Mouse (Mus musculus): ENCODE results near the gene Ankrd13a. TPM values are rescaled to one million over a fixed set of nuclear protein-coding genes. Genes with fewer than 3 reads are reported as not detected.

The Ankrd13a gene
- polyA plus RNA-seq, 1 experiment from 2014 or later: 38.3 TPM

DNA sequence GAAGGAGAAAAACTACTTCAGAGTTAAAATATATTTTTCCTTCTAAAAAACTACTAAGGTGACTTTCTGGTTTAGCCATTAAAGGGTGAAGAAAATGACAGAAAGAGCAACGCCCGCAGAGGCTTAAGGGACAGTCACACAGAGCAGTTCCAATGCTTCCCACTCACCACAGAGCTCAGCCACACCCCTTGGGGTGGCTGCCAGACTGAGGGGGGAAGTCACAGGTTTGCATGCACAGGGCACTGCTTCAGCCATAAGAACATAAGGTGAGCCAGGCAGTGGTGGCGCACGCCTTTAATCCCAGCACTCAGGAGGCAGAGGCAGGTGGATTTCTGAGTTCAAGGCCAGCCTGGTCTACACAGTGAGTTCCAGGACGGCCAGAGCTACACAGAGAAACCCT, 28.9 kb upstream of the Ankrd13a start:
- Histone ChIP-seq H3K9me3 (no peaks in the 10 kb centered on the region), H3K27me3 (ENCODE audit: poor library complexity, severe bottlenecking) (no peaks in the 10 kb centered on the region), H3K4me1 (no peaks in the 10 kb centered on the region), H3K27ac (no peak overlapping the region), H3K36me3 (replicated peaks) (peaks cover 88% of the 10 kb centered on the region), H3K4me3 (no peak overlapping the region)
- DNase-seq (ENCODE audit: extremely low spot score, low spot score): no peak
- 91% methylated on average over 5 of the region's 5 CpGs for WGBS

DNA sequence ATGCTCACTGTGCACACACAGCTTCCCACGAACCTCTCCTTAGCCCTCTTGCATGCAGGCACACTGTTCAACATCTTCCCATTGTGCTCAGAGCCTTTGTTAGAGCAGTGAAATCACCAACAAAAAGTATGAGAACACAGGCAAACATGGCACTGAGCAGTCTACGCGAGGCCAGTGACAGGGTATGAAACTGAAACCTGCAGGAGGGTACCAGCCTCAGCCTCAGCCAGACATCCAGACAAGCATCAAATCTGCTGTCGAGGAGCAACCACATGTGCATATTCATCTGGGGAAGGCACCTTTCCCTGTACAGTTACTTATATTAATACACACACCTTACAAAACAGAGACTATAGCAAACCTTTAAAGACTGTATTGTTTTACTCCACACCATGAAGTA, 27.6 kb upstream of the Ankrd13a start:
- H3K4me3 ChIP-seq: no peak overlapping the region
- H3K36me3 ChIP-seq (replicated peaks): peaks cover 85% of the 10 kb centered on the region
- no peaks in the 10 kb centered on the region for H3K27me3 ChIP-seq (ENCODE audit: poor library complexity, severe bottlenecking)
- no peak for DNase-seq (ENCODE audit: extremely low spot score, low spot score)
- H3K27ac ChIP-seq: no peak overlapping the region
- H3K9me3 ChIP-seq: no peaks in the 10 kb centered on the region
- 95% methylated on average over 4 of the region's 4 CpGs for WGBS
- no peaks in the 10 kb centered on the region for H3K4me1 ChIP-seq

DNA sequence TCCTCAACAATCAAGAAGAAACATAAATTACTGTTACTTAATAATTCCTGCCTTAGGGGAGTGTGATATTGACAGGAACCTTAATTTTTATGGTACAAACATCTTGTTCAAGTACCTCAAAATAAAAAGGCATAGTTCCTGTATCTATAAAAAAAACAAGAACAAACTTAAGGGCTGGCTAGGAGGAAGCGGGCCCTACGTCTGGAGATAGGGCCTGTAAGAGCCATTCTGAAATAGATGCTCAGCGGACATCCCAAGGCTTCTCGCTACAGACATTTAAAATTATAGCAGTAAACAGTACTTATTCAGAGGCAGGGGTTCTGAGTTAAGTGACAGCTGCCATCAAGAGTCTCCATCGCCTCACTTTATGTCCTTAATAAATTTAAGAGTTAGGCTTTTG, 27.0 kb upstream of the Ankrd13a start:
- H3K9me3 ChIP-seq: no peaks in the 10 kb centered on the region
- no peaks in the 10 kb centered on the region for H3K27me3 ChIP-seq (ENCODE audit: poor library complexity, severe bottlenecking)
- WGBS: 93% methylated on average over 5 of the region's 5 CpGs
- H3K27ac ChIP-seq: no peak overlapping the region
- no peak for DNase-seq (ENCODE audit: extremely low spot score, low spot score)
- H3K36me3 ChIP-seq (replicated peaks): peaks cover 85% of the 10 kb centered on the region
- H3K4me1 ChIP-seq: no peaks in the 10 kb centered on the region
- H3K4me3 ChIP-seq: no peak overlapping the region

DNA sequence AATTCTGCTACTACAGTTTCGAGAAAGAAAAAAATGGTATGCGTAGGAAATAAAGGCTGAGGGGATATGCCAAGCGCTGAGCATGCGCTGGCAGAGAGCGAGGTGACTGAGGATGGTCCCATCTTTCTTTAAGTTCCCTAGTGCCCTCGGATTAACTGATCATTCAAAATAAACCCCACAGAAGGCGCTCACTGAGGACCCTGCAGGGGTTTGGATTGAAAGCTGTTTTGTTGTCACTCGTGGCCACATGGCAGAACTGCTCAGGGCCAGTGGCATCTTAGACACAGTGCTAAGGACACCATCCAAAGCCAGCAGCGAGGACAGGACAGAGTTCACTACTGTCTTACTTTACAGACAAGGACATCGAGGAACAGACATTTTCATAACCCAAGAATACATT, 24.2 kb upstream of the Ankrd13a start:
- no peak overlapping the region for H3K27ac ChIP-seq
- no peaks in the 10 kb centered on the region for H3K4me1 ChIP-seq
- no peaks in the 10 kb centered on the region for H3K27me3 ChIP-seq (ENCODE audit: poor library complexity, severe bottlenecking)
- no peak overlapping the region for H3K4me3 ChIP-seq
- H3K9me3 ChIP-seq: no peaks in the 10 kb centered on the region
- H3K36me3 ChIP-seq (replicated peaks): peaks cover 85% of the 10 kb centered on the region
- 84% methylated on average over 10 of the region's 10 CpGs for WGBS
- no peak for DNase-seq (ENCODE audit: extremely low spot score, low spot score)

DNA sequence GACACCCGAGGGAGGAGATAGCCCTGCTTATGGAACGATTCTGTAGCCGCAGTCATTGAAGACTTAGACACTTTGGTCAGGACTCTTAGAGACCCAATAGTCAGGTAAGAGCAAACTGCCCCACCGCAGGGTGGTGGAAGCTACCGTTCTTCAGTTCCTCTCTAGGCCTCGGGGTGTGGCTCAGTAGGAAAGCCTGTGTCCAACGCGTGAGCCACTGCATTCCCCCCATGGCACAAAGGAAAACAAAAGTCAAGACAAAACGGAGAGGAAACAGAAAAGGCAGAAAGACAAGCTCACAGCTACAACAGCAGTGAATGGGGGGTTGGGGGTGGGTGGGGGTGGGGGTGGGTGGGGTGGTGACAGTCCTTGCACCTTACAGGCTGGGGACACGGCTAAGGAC, 22.1 kb upstream of the Ankrd13a start:
- no peaks in the 10 kb centered on the region for H3K9me3 ChIP-seq
- H3K27me3 ChIP-seq (ENCODE audit: poor library complexity, severe bottlenecking): no peaks in the 10 kb centered on the region
- H3K4me3 ChIP-seq: no peak overlapping the region
- no peaks in the 10 kb centered on the region for H3K4me1 ChIP-seq
- no peak overlapping the region for H3K27ac ChIP-seq
- no peak for DNase-seq (ENCODE audit: extremely low spot score, low spot score)
- WGBS: 92% methylated on average over 10 of the region's 10 CpGs
- H3K36me3 ChIP-seq (replicated peaks): peaks cover 85% of the 10 kb centered on the region

DNA sequence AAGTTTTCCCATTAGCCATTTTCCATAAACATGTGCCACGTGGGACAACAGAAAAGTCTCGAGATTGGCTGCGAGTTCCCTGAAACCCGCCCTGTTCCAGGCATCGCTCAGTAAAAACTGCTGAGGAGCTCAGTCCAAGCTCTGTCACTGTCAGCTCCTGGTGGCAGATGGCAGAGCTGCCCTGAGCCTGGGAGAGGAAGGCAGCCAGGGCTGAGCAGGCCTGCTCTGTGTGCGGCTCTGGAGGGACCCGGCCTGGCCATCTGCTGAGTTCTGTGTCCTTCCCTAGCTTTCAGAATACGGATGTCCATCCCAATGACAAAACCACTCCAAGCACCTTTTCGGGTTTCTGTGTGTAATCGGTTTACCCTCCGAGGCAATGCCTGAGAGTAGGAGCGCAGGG, 21.1 kb upstream of the Ankrd13a start:
- H3K36me3 ChIP-seq (replicated peaks): peaks cover 79% of the 10 kb centered on the region
- no peaks in the 10 kb centered on the region for H3K27me3 ChIP-seq (ENCODE audit: poor library complexity, severe bottlenecking)
- H3K4me3 ChIP-seq: no peak overlapping the region
- 92% methylated on average over 12 of the region's 12 CpGs for WGBS
- no peaks in the 10 kb centered on the region for H3K9me3 ChIP-seq
- no peaks in the 10 kb centered on the region for H3K4me1 ChIP-seq
- no peak for DNase-seq (ENCODE audit: extremely low spot score, low spot score)
- H3K27ac ChIP-seq: no peak overlapping the region

DNA sequence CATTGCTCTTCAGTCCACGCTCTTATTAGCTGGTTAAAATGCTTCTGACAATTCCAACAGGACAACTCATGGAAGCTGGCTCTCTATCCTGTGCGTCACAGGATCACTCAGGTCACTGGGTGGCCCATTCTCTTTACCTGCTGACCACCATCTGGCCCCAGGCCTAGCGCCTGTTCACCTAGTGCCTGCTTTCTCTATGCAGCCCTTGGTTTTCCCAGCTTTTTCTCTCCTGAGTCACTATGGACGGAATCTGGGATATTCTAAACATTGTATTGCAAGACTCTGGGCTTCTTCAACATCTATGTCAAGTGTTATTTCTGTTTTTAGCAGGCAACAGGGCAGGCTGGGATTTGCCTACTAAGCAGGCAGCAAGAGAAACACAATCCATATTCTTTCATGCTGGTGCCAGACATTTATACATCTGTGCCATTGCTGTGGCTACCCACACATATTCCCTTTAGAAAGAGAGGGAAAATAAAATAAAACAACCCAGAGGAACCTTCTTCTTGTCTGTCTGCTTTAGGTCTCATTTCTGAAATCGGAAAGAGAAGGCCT, 14.9 kb upstream of the Ankrd13a start:
- Histone ChIP-seq H3K9me3 (no peaks in the 10 kb centered on the region), H3K27me3 (ENCODE audit: poor library complexity, severe bottlenecking) (no peaks in the 10 kb centered on the region), H3K36me3 (replicated peaks) (peaks cover 83% of the 10 kb centered on the region), H3K4me1 (no peaks in the 10 kb centered on the region), H3K27ac (no peak overlapping the region), H3K4me3 (no peak overlapping the region)
- 90% methylated on average over 5 of the region's 5 CpGs for WGBS
- DNase-seq (ENCODE audit: extremely low spot score, low spot score): no peak

DNA sequence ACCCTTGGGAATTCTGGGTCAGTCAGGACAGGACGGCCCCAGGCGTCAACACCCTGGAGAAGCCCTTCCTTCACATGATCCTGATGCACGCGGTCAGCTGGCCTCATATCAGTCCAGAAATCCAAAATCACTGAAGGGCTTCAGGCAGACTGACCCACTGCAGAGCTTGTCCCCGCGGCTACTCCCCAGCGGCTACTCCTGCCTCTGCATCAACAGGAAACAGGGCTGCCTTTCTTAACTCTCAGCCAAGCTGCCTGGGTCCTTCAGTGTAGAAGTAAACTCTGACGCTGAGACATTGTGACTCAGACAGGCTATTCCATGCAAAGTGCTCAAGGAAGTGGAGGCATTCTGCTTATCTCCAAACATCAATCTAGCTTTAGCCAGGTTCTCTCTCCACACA, 12.5 kb upstream of the Ankrd13a start:
- H3K4me1 ChIP-seq: no peaks in the 10 kb centered on the region
- WGBS: 94% methylated on average over 8 of the region's 8 CpGs

DNA sequence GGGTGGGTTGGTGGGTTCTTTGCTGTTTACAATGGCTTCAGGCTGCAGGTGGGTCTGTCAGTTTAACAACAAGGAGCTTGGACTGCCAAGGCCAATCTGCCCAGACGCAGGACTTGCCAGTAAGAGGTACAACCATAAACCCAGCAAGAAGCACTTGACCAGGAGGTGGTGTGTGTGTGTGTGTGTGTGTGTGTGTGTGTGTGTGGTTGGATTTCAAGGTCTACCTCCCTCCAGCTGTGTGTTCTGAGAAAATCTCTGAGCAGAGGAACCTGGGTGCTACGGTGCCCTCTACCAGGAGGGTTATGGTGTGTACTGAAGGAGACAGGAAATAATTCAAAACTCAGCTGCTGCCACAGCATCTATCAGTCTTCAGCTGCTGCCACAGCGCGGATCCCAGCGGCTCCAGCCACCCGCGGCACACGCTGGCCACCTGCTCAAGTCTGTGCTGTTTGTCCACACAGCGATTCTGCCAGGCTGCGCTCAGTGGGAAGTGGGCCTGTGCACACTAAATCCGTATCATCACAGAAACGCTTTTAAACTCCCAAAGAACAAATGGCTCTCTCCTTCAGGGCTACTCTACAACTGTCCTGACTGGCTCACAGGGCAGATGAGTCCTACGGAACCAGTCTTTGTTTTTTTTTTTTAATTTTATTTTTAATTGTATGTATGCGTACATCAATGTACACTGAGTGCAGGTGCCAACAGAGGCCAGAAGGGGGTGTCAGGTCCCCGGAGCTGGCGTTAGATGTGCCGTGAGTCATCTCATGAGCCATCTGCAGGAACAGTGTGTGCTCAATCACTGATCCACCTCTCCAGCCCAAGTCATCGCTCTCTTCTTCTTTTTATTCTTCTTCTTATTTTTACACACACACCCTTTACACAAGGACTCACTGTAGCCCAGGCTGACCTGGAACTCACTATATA, 9.4 kb upstream of the Ankrd13a start:
- Histone ChIP-seq H3K4me3 (no peak overlapping the region), H3K27ac (no peak overlapping the region), H3K36me3 (replicated peaks) (peaks cover 68% of the 10 kb centered on the region), H3K27me3 (ENCODE audit: poor library complexity, severe bottlenecking) (no peaks in the 10 kb centered on the region), H3K4me1 (no peaks in the 10 kb centered on the region), H3K9me3 (no peaks in the 10 kb centered on the region)
- 90% methylated on average over 18 of the region's 18 CpGs for WGBS
- DNase-seq (ENCODE audit: extremely low spot score, low spot score): no peak

More for the DNA sequence above, 12.5 kb upstream of the Ankrd13a start:
- Histone ChIP-seq H3K27me3 (ENCODE audit: poor library complexity, severe bottlenecking) (no peaks in the 10 kb centered on the region), H3K36me3 (replicated peaks) (peaks cover 85% of the 10 kb centered on the region), H3K4me3 (no peak overlapping the region), H3K9me3 (no peaks in the 10 kb centered on the region), H3K27ac (no peak overlapping the region)
- no peak for DNase-seq (ENCODE audit: extremely low spot score, low spot score)

DNA sequence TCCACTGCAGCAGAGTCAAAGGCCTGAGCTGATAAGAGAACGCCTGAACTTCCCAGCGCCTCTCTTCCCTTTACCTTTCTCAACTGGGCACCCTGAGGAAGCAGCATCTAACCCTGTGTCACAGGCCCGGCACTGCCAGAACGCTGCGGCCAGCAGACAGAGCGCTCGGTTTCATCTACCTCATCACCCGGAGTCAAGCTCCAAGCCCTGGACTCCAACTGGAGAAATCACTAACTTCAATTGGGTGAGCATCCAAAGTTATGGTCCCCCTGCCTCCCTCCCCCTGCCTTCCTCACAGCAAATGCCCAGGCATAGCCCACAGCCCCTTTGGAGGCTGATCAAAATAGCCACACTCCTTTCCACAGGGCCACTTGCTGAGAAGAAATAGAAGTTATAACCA, 7.8 kb upstream of the Ankrd13a start:
- Histone ChIP-seq H3K4me1 (peaks cover 9% of the 10 kb centered on the region), H3K9me3 (no peaks in the 10 kb centered on the region), H3K27me3 (ENCODE audit: poor library complexity, severe bottlenecking) (no peaks in the 10 kb centered on the region), H3K36me3 (replicated peaks) (peaks cover 54% of the 10 kb centered on the region), H3K4me3 (no peak overlapping the region), H3K27ac (no peak overlapping the region)
- 91% methylated on average over 8 of the region's 8 CpGs for WGBS
- DNase-seq (ENCODE audit: extremely low spot score, low spot score): no peak

DNA sequence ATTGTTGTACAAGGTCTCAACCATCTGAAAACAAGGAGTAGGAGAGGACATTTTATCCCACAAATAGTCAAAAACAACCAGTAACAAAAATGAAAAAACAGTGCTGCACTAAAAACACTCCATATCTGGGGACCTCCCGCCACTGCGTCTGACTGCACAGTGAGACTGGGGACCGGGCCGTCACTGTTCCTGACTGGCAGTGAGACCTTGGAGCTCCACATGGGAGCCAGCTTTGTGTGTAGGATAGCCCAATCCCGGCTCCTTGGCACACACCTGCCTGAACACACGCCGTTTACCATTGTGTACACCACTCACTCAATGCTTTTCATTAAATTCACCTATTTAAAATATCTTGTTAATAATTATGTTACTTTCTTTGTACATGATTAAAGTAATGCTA, 7.3 kb upstream of the Ankrd13a start:
- DNase-seq (ENCODE audit: extremely low spot score, low spot score): no peak
- no peaks in the 10 kb centered on the region for H3K27me3 ChIP-seq (ENCODE audit: poor library complexity, severe bottlenecking)
- H3K36me3 ChIP-seq (replicated peaks): peaks cover 49% of the 10 kb centered on the region
- no peak overlapping the region for H3K27ac ChIP-seq
- H3K9me3 ChIP-seq: no peaks in the 10 kb centered on the region
- WGBS: 90% methylated on average over 7 of the region's 7 CpGs
- peaks cover 14% of the 10 kb centered on the region for H3K4me1 ChIP-seq
- no peak overlapping the region for H3K4me3 ChIP-seq

DNA sequence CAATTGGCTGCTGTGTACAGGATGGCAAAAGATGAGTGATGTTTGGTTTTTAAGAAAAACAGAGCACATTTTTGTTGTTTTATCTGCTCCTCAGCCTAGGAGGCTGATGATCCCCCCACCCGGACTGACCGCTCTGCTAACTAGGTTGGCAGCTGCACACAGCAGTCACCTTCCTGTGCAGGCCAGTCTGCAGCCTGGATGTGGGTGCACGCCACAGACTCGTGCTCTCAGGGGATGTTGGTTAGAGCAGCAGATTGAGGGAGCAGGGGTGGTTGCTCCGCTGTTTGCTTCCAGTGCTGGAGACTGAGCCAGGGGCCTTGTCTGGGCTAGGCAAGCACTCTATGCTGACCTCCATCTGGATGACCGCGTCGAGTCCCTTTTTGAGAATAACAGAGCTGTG, 4.7 kb upstream of the Ankrd13a start:
- Histone ChIP-seq H3K27me3 (ENCODE audit: poor library complexity, severe bottlenecking) (no peaks in the 10 kb centered on the region), H3K4me1 (peaks cover 33% of the 10 kb centered on the region), H3K4me3 (no peak overlapping the region), H3K36me3 (replicated peaks) (peaks cover 23% of the 10 kb centered on the region), H3K27ac (no peak overlapping the region), H3K9me3 (no peaks in the 10 kb centered on the region)
- 95% methylated on average over 8 of the region's 8 CpGs for WGBS
- no peak for DNase-seq (ENCODE audit: extremely low spot score, low spot score)

DNA sequence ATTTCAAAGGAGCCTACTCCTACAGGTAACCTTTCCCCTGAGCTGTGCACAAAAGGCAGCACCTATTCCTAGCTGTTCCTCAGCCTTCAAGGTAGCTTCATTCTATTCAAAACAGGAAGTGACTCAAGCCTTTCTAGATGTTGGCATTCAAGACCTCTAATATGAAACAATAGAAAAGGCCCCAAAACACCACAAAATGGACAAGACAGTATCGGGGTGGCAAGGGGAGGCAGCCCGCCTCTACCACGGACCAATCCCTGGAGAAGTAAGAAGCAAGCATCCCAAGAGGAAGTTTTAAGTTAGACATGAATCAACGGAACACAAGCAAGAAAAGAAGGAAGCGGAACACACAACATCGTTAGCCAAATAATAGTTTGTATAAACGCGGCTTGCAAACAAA, 2.7 kb upstream of the Ankrd13a start:
- H3K27me3 ChIP-seq (ENCODE audit: poor library complexity, severe bottlenecking): no peaks in the 10 kb centered on the region
- DNase-seq (ENCODE audit: extremely low spot score, low spot score): no peak
- H3K9me3 ChIP-seq: no peaks in the 10 kb centered on the region
- 77% methylated on average over 8 of the region's 8 CpGs for WGBS
- peaks cover 4% of the 10 kb centered on the region; the same call in 1 of the 2 replicates for H3K36me3 ChIP-seq (replicated peaks)
- no peak overlapping the region for H3K27ac ChIP-seq
- H3K4me1 ChIP-seq: peaks cover 49% of the 10 kb centered on the region
- peak overlapping the region; percentile 99 for H3K4me3 ChIP-seq
